Mouse (Mus musculus) heart, adult 2 months (tissue): Measurements from ENCODE around the gene Slc23a2. TPM values are rescaled to one million over a fixed set of nuclear protein-coding genes. Genes with fewer than 3 reads are reported as not detected.

Source experiments
- DNase-seq, 2 experiments: peaks; one replicate each; pipeline ENCODE4 v3.0.0; 2021
- H3K27ac ChIP-seq: fragments of 200-600 bp; 2 replicates; pipeline ENCODE4 v1.8.1; 2022
- H3K27me3 ChIP-seq: fragments of 200-500 bp; 2 replicates; pipeline ENCODE4 v1.6.1; 2012; ENCODE audit warnings: mild to moderate bottlenecking, low read length, inconsistent platforms, mixed read lengths; ENCODE audit not compliant: control insufficient read depth, insufficient read depth
- H3K36me3 ChIP-seq: fragments of 200-500 bp; 2 replicates; pipeline ENCODE4 v1.6.1; 2012; ENCODE audit warnings: low read length, inconsistent platforms; ENCODE audit not compliant: control insufficient read depth, insufficient read depth
- H3K4me1 ChIP-seq: fragments of 200-500 bp; 2 replicates; pipeline ENCODE4 v1.6.1; 2011; ENCODE audit warnings: low read length; ENCODE audit not compliant: control insufficient read depth, insufficient read depth
- H3K4me3 ChIP-seq: fragments of 200-600 bp; 2 replicates; pipeline ENCODE4 v1.8.1; 2022
- H3K79me2 ChIP-seq: fragments of 200-500 bp; replicated peaks from 2 replicates; pipeline ENCODE4 v1.6.1; 2012; ENCODE audit warnings: mild to moderate bottlenecking, inconsistent platforms, low read length, moderate library complexity, mixed read lengths; ENCODE audit not compliant: control insufficient read depth, insufficient read depth
- H3K9ac ChIP-seq: fragments of 200-500 bp; 2 replicates; pipeline ENCODE4 v1.6.1; 2012; ENCODE audit warnings: low read depth, mild to moderate bottlenecking, control low read depth, inconsistent platforms, low read length, mixed read lengths
- CTCF ChIP-seq: fragments of 200-600 bp; IDR thresholded peaks from 2 replicates; pipeline ENCODE4 v1.8.1; 2022; ENCODE audit warnings: antibody characterized with exemption, mild to moderate bottlenecking, moderate library complexity
- EP300 ChIP-seq: fragments of 200-500 bp; IDR thresholded peaks from 2 replicates; pipeline ENCODE4 v1.6.1; 2011; ENCODE audit warnings: low read depth, low read length, control low read depth; ENCODE audit not compliant: insufficient read depth
- POLR2A ChIP-seq: fragments of 200-500 bp; IDR thresholded peaks from 2 replicates; pipeline ENCODE4 v1.6.1; 2011; ENCODE audit warnings: mild to moderate bottlenecking, low read depth, low read length, control low read depth; ENCODE audit not compliant: insufficient read depth
- WGBS: fragments of 180-500 bp; shearing (Covaris S2); methylation state at CpG from one replicate; pipeline ENCODE4 v1.1.7; 2018; 5-methylcytosine and 5-hydroxymethylcytosine counted together
- intact Hi-C: fragments of 180-260 bp; cut with DNase I; formaldehyde crosslinking; loops from one replicate; pipeline ENCODE4 v1.15.1; 2025
- polyA plus RNA-seq: library from polyadenylated mRNA; depleted of rRNA; stranded (reverse); fragments of >200 nt; gene quantifications from 2 replicates; pipeline ENCODE4 v1.2.3, GENCODE M21; 2012
- total RNA-seq, 2 experiments: library from RNA; stranded (reverse); gene quantifications; 2 replicates each; pipeline ENCODE4 v1.2.3; 2021

Slc23a2 gene
- total and polyA plus RNA-seq, 3 experiments = 11.2 to 15.6 (median 11.8) TPM

DNA sequence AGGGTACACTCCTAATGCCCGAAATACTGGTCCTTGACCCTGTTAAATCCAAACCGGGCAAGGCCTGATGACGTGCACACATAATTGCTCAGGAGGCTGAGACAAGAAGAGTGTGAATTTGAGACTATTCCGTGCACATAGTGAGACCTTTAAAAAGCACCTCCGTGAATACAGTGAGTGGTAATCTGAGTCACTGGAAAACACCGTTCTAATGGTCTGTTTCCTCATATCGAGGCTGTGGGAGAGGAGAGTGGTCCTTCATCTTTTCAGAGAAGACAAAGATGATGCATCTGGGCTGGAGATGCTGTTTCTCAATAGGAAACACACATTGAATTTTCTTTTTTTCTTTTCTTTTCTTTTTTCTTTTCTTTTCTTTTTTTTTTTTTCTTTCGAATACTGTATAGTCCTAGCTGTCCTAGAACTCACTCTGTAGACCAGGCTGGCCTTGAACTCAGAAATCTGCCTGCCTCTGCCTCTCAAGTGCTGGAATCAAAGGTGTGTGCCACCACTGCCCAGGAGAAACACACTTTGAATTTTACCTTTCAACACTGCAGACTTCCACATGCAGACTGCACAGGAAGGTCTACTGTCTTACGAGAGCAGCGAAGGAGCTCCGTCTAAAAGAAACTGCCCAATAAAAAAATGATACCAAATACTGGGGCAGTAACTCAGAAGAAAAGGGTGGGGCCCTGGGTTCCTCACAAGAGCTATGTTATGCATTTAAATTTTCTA, 113.4 kb downstream of the Slc23a2 start:
- 89% methylated on average over 11 of the region's 11 CpGs for WGBS
- Histone ChIP-seq H3K4me1 (peaks cover 6% of the 10 kb centered on the region), H3K27me3 (no peaks in the 10 kb centered on the region), H3K9ac (no peak overlapping the region), H3K27ac (no peak overlapping the region; the same call in 1 of the 2 replicates), H3K79me2 (no peaks in the 10 kb centered on the region), H3K36me3 (no peaks in the 10 kb centered on the region), H3K4me3 (no peak overlapping the region)
- DNase-seq = no peak
- intact Hi-C loops = no loop called here
- TF ChIP-seq EP300 = no peak
- TF ChIP-seq POLR2A = no peak
- TF ChIP-seq CTCF = no peak

DNA sequence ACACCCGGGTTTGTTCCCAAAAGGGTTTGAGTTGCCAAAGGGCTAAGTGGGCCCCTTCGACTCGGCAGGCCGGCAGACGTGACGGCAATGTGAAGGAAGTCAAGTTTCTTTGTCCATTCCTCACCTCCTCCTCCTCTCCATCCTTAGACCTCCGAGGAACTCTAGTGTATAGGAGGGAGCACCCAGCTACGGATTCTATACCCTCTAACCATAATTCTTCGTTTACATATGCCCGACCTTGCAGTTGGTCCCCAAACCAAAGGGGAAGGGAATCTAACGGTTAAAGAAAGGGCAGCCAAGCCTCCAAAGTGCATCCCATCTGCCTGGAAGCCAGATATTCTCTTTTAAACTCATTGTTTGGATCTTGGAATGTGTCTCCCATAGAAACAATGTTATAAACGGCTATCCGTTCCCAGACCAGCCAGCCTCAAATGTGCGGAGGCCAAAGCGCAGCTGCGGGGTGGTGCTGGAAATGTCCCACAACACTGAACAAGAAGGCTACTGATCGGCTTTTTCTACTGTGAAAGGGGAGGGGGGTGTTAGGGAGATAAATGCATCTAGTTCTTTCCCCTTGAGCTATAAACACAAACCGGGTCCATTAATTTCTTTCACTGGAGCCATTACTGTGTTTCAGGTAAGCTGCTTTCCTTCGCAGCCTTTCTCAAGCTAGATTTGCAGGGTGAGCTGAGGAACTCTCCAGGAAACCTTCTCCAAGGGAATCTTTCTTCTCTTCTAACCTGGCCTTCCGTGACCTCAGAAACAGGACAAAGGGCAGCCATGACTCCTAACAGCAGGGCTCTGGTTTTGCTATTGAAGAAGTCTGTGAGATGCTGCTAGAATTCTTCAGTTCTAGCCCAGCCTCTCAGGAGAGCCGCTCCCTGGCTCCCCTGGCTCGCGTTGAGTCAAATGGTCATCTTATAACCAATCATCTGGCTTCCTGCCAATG, 114.2 kb downstream of the Slc23a2 start:
- 25% methylated on average over 23 of the region's 23 CpGs for WGBS
- H3K79me2 ChIP-seq = no peaks in the 10 kb centered on the region
- H3K27me3 ChIP-seq = no peaks in the 10 kb centered on the region
- peak overlapping the region; percentile 31 for H3K9ac ChIP-seq
- no peak for DNase-seq
- peaks cover 6% of the 10 kb centered on the region for H3K4me1 ChIP-seq
- H3K27ac ChIP-seq = peak overlapping the region; percentile 61
- no peak for TF ChIP-seq POLR2A
- no peak for TF ChIP-seq EP300
- no peak for TF ChIP-seq CTCF
- H3K36me3 ChIP-seq = no peaks in the 10 kb centered on the region
- peak overlapping the region; percentile 65 for H3K4me3 ChIP-seq
- intact Hi-C loops = no loop called here

DNA sequence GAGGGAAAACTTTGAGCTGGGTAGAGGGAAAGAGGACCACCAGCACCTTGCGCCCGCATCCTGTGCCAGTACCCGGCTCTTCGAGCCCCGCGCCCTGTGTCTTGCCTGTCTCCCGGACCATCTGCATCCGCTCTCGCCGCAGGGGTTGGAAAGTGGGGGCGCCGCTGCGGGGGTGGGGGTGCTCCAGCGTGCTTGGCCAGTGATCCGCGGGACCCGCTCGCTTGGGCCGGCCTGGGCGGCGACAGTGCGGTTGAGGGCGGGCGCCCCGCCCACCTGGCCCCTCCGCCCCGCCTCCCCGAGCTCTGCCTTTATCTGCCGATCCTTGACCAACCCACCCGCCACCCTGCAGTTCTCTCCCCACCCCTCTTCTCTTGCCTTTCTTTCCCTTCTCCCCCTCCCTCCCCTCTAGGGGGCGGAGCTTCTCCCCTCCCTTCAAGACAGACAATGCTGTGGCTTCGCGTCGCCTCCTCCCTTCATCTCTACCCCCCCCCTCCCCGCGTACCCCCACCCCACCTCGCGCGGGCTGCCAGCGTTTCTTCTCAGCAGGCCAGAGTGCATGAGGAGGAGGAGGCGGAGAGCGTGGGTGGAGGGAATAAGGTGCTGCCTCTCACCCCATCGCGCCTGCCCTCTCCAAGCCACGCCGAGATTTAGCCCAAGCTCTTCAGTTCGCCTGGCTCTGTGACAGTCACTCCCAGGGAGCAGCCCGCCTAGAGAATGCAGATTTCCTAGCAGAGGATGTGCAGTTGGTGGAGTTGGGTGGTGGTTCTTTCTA, 115.1 kb downstream of the Slc23a2 start, which contains the start of gene Rassf2:
Gene Rassf2 (minus strand): TSS at position 613 of the 772 bp plus-strand sequence.
- DNase-seq = peak; percentile 85 to 90
- peak within 1 kb of the TSS; percentile 74 for H3K27ac ChIP-seq
- no peaks in the 10 kb centered on the region for H3K36me3 ChIP-seq
- no peaks in the 10 kb centered on the region for H3K27me3 ChIP-seq
- intact Hi-C loops = no loop called here
- H3K9ac ChIP-seq = peak within 1 kb of the TSS; percentile 61
- WGBS = under 1% methylated on average over 38 of the region's 48 CpGs
- TF ChIP-seq POLR2A (0 out of 2 replicates have a peak, but pooled peaks have one; percentile 37), CTCF (no peak), EP300 (no peak)
- H3K4me1 ChIP-seq = peaks cover 8% of the 10 kb centered on the region
- no peaks in the 10 kb centered on the region for H3K79me2 ChIP-seq
- H3K4me3 ChIP-seq = peak within 1 kb of the TSS; percentile 65

DNA sequence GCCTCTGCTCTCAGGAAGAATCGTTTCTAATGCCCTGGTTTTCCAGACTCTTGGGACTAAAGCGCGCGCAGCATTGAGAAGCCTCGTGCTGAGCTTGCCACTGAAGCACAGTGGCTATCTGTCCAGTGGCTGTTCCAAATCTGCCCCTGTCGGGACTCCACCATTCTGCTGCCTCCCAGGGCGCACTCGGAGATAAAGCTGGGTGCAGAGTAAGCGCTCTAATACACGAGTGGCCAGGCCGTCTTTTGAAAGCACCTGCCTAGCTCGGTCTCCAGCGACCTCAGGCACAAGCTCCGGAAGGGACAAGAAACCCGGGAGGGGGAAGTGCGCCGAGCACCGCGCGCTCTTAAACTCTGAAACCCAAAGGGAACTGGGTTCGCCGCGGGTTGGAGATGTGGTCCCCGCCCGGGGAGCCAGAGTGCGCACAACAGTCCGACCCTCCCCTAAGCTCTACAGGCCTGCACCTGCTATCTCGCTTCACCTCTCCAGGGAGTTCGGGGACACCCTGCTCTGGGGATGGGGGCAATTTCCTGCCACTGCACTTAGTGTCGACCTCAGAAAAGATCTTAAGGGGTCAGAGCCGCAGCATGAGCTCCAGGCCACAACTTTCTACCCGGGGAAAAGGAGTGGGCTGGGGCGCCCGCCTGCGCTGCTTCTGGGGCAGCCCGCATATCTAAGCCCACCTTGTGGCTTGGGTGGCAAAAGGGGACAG, 115.9 kb downstream of the Slc23a2 start:
- WGBS = under 1% methylated on average over 36 of the region's 36 CpGs
- peaks cover 6% of the 10 kb centered on the region for H3K4me1 ChIP-seq
- DNase-seq = peak; percentile 71
- H3K27me3 ChIP-seq = no peaks in the 10 kb centered on the region
- H3K79me2 ChIP-seq = no peaks in the 10 kb centered on the region
- intact Hi-C loops = no loop called here
- peak overlapping the region; percentile 74 for H3K27ac ChIP-seq
- H3K9ac ChIP-seq = peak overlapping the region; percentile 61
- TF ChIP-seq CTCF (no peak), EP300 (no peak), POLR2A (no peak)
- H3K36me3 ChIP-seq = no peaks in the 10 kb centered on the region
- H3K4me3 ChIP-seq = peak overlapping the region; percentile 65

DNA sequence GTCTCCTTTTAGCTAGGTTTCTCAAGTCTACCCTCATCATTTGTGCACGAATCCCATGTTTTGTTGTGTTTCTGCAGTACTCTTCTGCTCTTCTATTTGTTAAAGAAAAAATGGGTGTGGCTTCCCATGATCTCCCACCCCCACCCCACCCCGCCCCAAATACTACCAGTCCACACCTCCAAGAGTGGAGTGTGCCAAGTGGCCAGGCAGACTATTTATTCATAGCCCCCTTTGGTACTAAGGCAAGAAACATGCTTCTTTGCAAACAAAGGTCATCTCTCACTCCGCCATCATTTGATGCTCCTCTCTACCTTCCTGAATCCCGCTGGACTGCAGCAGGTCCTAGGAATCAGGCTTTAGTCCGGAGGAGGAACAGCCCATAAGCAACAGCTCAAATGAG, 116.8 kb downstream of the Slc23a2 start:
- TF ChIP-seq CTCF (no peak), EP300 (no peak), POLR2A (no peak)
- Histone ChIP-seq H3K4me3 (no peak overlapping the region), H3K27me3 (no peaks in the 10 kb centered on the region), H3K4me1 (peaks cover 6% of the 10 kb centered on the region), H3K9ac (0 out of 2 replicates have a peak overlapping the region, but pooled peaks have one; percentile 27), H3K36me3 (no peaks in the 10 kb centered on the region), H3K27ac (peak overlapping the region; percentile 74), H3K79me2 (no peaks in the 10 kb centered on the region)
- DNase-seq = no peak
- WGBS = 65% methylated on average over 5 of the region's 5 CpGs
- intact Hi-C loops = no loop called here
